Mouse (Mus musculus): Measurements from ENCODE around the gene Dscaml1. TPM values are rescaled to one million over a fixed set of nuclear protein-coding genes. Genes with fewer than 3 reads are reported as not detected.

Dscaml1 gene
- polyA plus RNA-seq (2015; fragmentation: Nextera tagmentation; extraction: Ambion mirVana) = 8.4 and 9.5 TPM in 2 replicates

GRCm38 (mm10) chr9:45426456-45426855 lies at the start of gene Dscaml1:
Gene Dscaml1, plus strand, starts transcription at chr9:45426628.
- H3K9me3 ChIP-seq = no peaks in the 10 kb centered on the region
- peaks cover 18% of the 10 kb centered on the region for H3K4me1 ChIP-seq (replicated peaks)
- no peak within 1 kb of the TSS for H3K4me2 ChIP-seq (replicated peaks)
- 85% methylated on average over 4 of the region's 4 CpGs for WGBS
- no peak within 1 kb of the TSS for H3K4me3 ChIP-seq (replicated peaks)
- H3K36me3 ChIP-seq = no peaks in the 10 kb centered on the region
- peaks cover 32% of the 10 kb centered on the region for H3K27me3 ChIP-seq
- H3K27ac ChIP-seq = no peak within 1 kb of the TSS
- no peak for ATAC-seq
- no peak within 1 kb of the TSS for H3K9ac ChIP-seq (replicated peaks)

GRCm38 (mm10) chr9:45376883-45377282 lies 49.5 kb upstream of the Dscaml1 start:
- no peak overlapping the region for H3K27ac ChIP-seq
- H3K27me3 ChIP-seq = no peaks in the 10 kb centered on the region
- H3K4me3 ChIP-seq (replicated peaks) = no peak overlapping the region
- no peak for ATAC-seq
- 90% methylated on average over 2 of the region's 2 CpGs for whole genome bisulfite sequencing
- peaks cover 76% of the 10 kb centered on the region for H3K4me1 ChIP-seq (replicated peaks)
- no peaks in the 10 kb centered on the region; the same call in 1 of the 2 replicates for H3K9me3 ChIP-seq
- H3K36me3 ChIP-seq = peaks cover 12% of the 10 kb centered on the region
- H3K4me2 ChIP-seq (replicated peaks) = no peak overlapping the region
- H3K9ac ChIP-seq (replicated peaks) = no peak overlapping the region

- peak; percentile 82 for ATAC-seq
- Histone ChIP-seq H3K4me3 (replicated peaks) (no peak overlapping the region), H3K9me3 (no peaks in the 10 kb centered on the region), H3K36me3 (peaks cover 11% of the 10 kb centered on the region), H3K4me2 (replicated peaks) (peak overlapping the region; percentile 11; the same call in 1 of the 2 replicates), H3K4me1 (replicated peaks) (peaks cover 61% of the 10 kb centered on the region), H3K9ac (replicated peaks) (peak overlapping the region; percentile 37; the same call in 1 of the 2 replicates), H3K27me3 (no peaks in the 10 kb centered on the region), H3K27ac (peak overlapping the region; percentile 74)
- WGBS = 33% methylated on average over 10 of the region's 10 CpGs
Observed at GRCm38 (mm10) chr9:45380411-45381251, 45.8 kb upstream of the Dscaml1 start.

- Histone ChIP-seq H3K4me1 (replicated peaks) (peaks cover 51% of the 10 kb centered on the region), H3K36me3 (0 out of 2 replicates have a peak, but pooled peaks cover 4% of the 10 kb centered on the region), H3K9me3 (no peaks in the 10 kb centered on the region), H3K27me3 (no peaks in the 10 kb centered on the region), H3K4me3 (replicated peaks) (no peak overlapping the region), H3K9ac (replicated peaks) (no peak overlapping the region), H3K4me2 (replicated peaks) (no peak overlapping the region), H3K27ac (no peak overlapping the region)
- WGBS = 88% methylated on average over 5 of the region's 5 CpGs
- no peak for ATAC-seq
Observed at GRCm38 (mm10) chr9:45382336-45382735, 44.1 kb upstream of the Dscaml1 start.

GRCm38 (mm10) chr9:45382834-45383233 lies 43.6 kb upstream of the Dscaml1 start:
- WGBS = 83% methylated on average over 5 of the region's 5 CpGs

GRCm38 (mm10) chr9:45383883-45384282 lies 42.5 kb upstream of the Dscaml1 start:
- Histone ChIP-seq H3K9ac (replicated peaks) (no peak overlapping the region), H3K4me3 (replicated peaks) (no peak overlapping the region), H3K27me3 (no peaks in the 10 kb centered on the region), H3K27ac (no peak overlapping the region), H3K36me3 (0 out of 2 replicates have a peak, but pooled peaks cover 4% of the 10 kb centered on the region), H3K4me1 (replicated peaks) (peaks cover 44% of the 10 kb centered on the region), H3K9me3 (no peaks in the 10 kb centered on the region), H3K4me2 (replicated peaks) (no peak overlapping the region)
- WGBS = 89% methylated on average over 6 of the region's 6 CpGs
- ATAC-seq = no peak

More at GRCm38 (mm10) chr9:45382834-45383233, 43.6 kb upstream of the Dscaml1 start:
- Histone ChIP-seq H3K9ac (replicated peaks) (no peak overlapping the region), H3K4me1 (replicated peaks) (peaks cover 51% of the 10 kb centered on the region), H3K4me3 (replicated peaks) (no peak overlapping the region), H3K27ac (no peak overlapping the region), H3K9me3 (no peaks in the 10 kb centered on the region), H3K27me3 (no peaks in the 10 kb centered on the region), H3K36me3 (0 out of 2 replicates have a peak, but pooled peaks cover 4% of the 10 kb centered on the region), H3K4me2 (replicated peaks) (no peak overlapping the region)
- no peak for ATAC-seq

GRCm38 (mm10) chr9:45386698-45387097 lies 39.7 kb upstream of the Dscaml1 start:
- H3K9ac ChIP-seq (replicated peaks) = no peak overlapping the region
- no peak for ATAC-seq
- H3K27me3 ChIP-seq = no peaks in the 10 kb centered on the region
- H3K36me3 ChIP-seq = peaks cover 14% of the 10 kb centered on the region; the same call in 1 of the 2 replicates
- peaks cover 15% of the 10 kb centered on the region for H3K4me1 ChIP-seq (replicated peaks)
- H3K27ac ChIP-seq = no peak overlapping the region
- WGBS = 91% methylated on average over 5 of the region's 5 CpGs
- H3K4me3 ChIP-seq (replicated peaks) = no peak overlapping the region
- no peak overlapping the region for H3K4me2 ChIP-seq (replicated peaks)
- H3K9me3 ChIP-seq = no peaks in the 10 kb centered on the region

GRCm38 (mm10) chr9:45388385-45388994 lies 37.9 kb upstream of the Dscaml1 start:
- H3K27me3 ChIP-seq = no peaks in the 10 kb centered on the region
- peaks cover 3% of the 10 kb centered on the region; the same call in 1 of the 2 replicates for H3K4me1 ChIP-seq (replicated peaks)
- H3K9me3 ChIP-seq = no peaks in the 10 kb centered on the region
- peaks cover 30% of the 10 kb centered on the region for H3K36me3 ChIP-seq
- H3K4me3 ChIP-seq (replicated peaks) = no peak overlapping the region
- WGBS = 47% methylated on average over 12 of the region's 12 CpGs
- no peak overlapping the region for H3K27ac ChIP-seq
- peak; percentile 77; the same call in 1 of the 2 replicates for ATAC-seq
- H3K9ac ChIP-seq (replicated peaks) = 0 out of 2 replicates have a peak overlapping the region, but pooled peaks have one; percentile 25
- H3K4me2 ChIP-seq (replicated peaks) = no peak overlapping the region

- Histone ChIP-seq H3K4me2 (replicated peaks) (no peak overlapping the region), H3K4me3 (replicated peaks) (no peak overlapping the region), H3K4me1 (replicated peaks) (peaks cover 3% of the 10 kb centered on the region; the same call in 1 of the 2 replicates), H3K27me3 (no peaks in the 10 kb centered on the region), H3K36me3 (peaks cover 41% of the 10 kb centered on the region), H3K27ac (no peak overlapping the region), H3K9ac (replicated peaks) (no peak overlapping the region), H3K9me3 (no peaks in the 10 kb centered on the region)
- no peak for ATAC-seq
- WGBS = 89% methylated on average over 8 of the region's 8 CpGs
Observed at GRCm38 (mm10) chr9:45389596-45389995, 36.8 kb upstream of the Dscaml1 start.

GRCm38 (mm10) chr9:45391299-45391698 lies 35.1 kb upstream of the Dscaml1 start:
- Histone ChIP-seq H3K27me3 (no peaks in the 10 kb centered on the region), H3K4me2 (replicated peaks) (no peak overlapping the region), H3K9me3 (no peaks in the 10 kb centered on the region), H3K9ac (replicated peaks) (no peak overlapping the region), H3K27ac (no peak overlapping the region), H3K4me3 (replicated peaks) (no peak overlapping the region), H3K36me3 (peaks cover 58% of the 10 kb centered on the region), H3K4me1 (replicated peaks) (peaks cover 3% of the 10 kb centered on the region; the same call in 1 of the 2 replicates)
- no peak for ATAC-seq
- WGBS = 82% methylated on average over 7 of the region's 7 CpGs

- Histone ChIP-seq H3K9ac (replicated peaks) (no peak overlapping the region), H3K27me3 (no peaks in the 10 kb centered on the region), H3K4me3 (replicated peaks) (no peak overlapping the region), H3K27ac (no peak overlapping the region), H3K36me3 (peaks cover 60% of the 10 kb centered on the region), H3K4me2 (replicated peaks) (no peak overlapping the region), H3K4me1 (replicated peaks) (no peaks in the 10 kb centered on the region), H3K9me3 (no peaks in the 10 kb centered on the region)
- WGBS = 92% methylated on average over 6 of the region's 6 CpGs
- no peak for ATAC-seq
Observed at GRCm38 (mm10) chr9:45395218-45395617, 31.2 kb upstream of the Dscaml1 start.

- H3K27ac ChIP-seq = no peak overlapping the region
- no peaks in the 10 kb centered on the region for H3K9me3 ChIP-seq
- no peak for ATAC-seq
- WGBS = 73% methylated on average over 3 of the region's 3 CpGs
- H3K4me2 ChIP-seq (replicated peaks) = no peak overlapping the region
- H3K4me3 ChIP-seq (replicated peaks) = no peak overlapping the region
- no peak overlapping the region for H3K9ac ChIP-seq (replicated peaks)
- H3K27me3 ChIP-seq = 0 out of 2 replicates have a peak, but pooled peaks cover 2% of the 10 kb centered on the region
- H3K36me3 ChIP-seq = peaks cover 56% of the 10 kb centered on the region
- no peaks in the 10 kb centered on the region for H3K4me1 ChIP-seq (replicated peaks)
Observed at GRCm38 (mm10) chr9:45395796-45396195, 30.6 kb upstream of the Dscaml1 start.

Measured in midbrain, embryonic 13.5 days (tissue).